Mouse (Mus musculus) bone marrow, adult 2 months (tissue): Measurements from ENCODE around the gene Pth1r.

Experiments
- CTCF ChIP-seq: fragments of 200-500 bp; IDR thresholded peaks from 2 replicates; pipeline ENCODE4 v1.5.1; 2011; ENCODE audit warnings: low read length, control low read depth; ENCODE audit not compliant: control insufficient read depth, insufficient read depth
- POLR2A ChIP-seq: fragments of 200-500 bp; IDR thresholded peaks from 2 replicates; pipeline ENCODE4 v1.6.1; 2011; ENCODE audit warnings: low read depth, mild to moderate bottlenecking, control low read depth, low read length, borderline replicate concordance; ENCODE audit not compliant: control insufficient read depth

- TF ChIP-seq CTCF (no peak), POLR2A (no peak)
These were observed 28.5 kb upstream of the Pth1r start for GRCm38 (mm10) chr9:110775269-110776022.
